Mouse (Mus musculus) effector memory CD4-positive, alpha-beta T cell, adult 7 months (primary cell): ENCODE results near the gene Olfr980. TPM values are rescaled to one million over a fixed set of nuclear protein-coding genes. Genes with fewer than 3 reads are reported as not detected.

Source experiments
- polyA plus RNA-seq: library from polyadenylated mRNA; unstranded; fragments of 100-300 nt; shearing (Covaris generic); gene quantifications from one replicate; pipeline ENCODE4 v1.2.1, GENCODE M21; 2017

Olfr980 gene
- 0.12 TPM for polyA plus RNA-seq

DNA sequence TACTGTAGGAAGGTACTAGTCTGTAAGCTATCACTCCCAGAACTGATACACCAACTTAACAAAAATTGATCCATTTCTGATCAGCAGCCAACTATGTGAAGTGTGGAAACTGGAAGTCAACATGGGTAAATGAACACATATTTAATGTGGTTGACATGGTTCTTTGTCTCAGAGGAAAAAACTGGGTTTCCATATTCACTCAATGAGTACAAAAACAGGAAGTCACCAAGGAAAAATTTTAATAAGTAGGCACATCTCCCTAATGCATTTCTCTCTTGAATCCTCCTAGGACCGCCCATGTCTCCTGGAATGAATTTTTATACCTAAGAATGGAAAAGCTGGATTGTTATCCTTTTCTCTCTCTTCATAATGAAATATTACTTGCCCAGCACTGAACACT lies at the start of gene Olfr980:
Olfr980 (minus strand) TSS at position 101 of the 400 bp plus-strand sequence.

DNA sequence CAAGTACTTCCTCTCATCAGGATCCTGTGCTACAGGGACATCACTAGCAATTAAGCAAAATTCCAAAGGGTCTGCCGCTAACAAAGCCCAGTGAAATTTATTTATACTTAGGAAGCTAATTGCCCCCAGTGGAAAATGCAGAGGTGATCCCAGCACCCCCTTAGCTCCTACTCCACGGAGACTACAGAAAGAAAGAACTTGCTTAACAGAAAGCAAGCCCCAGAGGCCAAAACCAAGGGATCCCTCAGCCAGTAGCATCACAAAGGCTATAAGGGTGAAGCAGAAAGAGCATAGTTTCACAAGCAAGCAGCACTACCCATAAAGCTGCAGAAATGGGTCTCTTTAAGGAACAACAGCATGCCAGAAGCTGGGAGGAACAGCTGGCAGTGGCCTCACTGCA lies 11.8 kb upstream of the Olfr980 start, which contains the start of gene Olfr981:
Olfr981 (plus strand) TSS at position 301 of the 400 bp plus-strand sequence.

DNA sequence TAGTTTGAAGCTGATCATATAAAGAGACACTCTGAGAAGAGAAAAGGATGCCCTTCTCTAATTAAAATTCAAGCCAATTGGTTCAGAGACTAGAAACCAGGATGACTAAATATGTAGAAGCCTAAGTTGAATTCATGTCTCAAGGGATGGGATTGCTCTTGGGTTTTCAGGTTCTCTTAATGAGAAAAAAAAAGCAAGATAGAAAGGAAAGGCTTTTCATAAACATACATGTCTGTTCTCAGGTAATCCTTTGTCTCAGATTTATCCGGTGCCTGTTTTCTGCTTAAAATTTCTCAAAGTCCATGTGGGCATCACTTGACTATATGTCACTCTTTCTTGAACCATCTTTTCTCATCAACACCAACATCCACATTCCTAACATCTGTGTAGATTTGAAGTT lies 6.0 kb downstream of the Olfr980 start, which contains the start of gene Olfr979:
Olfr979 (minus strand) TSS at position 101 of the 400 bp plus-strand sequence.

GRCm38 (mm10) chr9:39991813-39992212 lies 17.6 kb downstream of the Olfr980 start, which contains the start of gene Olfr978:
Gene Olfr978, plus strand, starts transcription at chr9:39992113.

DNA sequence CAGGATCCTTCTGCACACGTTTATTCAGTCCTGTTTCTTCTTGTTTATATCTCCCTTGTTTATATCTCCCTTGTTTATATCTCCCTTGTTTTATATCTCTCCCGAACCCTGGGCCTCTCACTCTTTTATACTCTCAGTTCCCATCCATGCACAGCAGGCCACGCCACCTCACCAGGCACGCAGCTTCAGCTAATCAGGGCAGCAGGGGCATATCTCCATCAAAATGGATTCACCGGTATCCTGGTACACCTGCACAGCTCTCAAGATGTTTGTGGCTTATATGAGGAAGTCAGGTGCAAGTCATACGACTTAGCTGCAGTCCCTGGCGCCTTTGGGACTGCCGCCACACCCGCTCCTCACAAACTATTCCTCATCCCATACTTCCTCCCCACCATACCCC lies 48.3 kb downstream of the Olfr980 start, which contains the start of gene Olfr976:
Olfr976 (minus strand) TSS at position 101 of the 400 bp plus-strand sequence.

Other genes starting within 250 kb of the Olfr980 start
- gene Olfr968, start 226.3 kb downstream of the Olfr980 start, polyA plus RNA-seq = not detected
- 0.55 TPM for gene Olfr969, start 218.6 kb downstream of the Olfr980 start, polyA plus RNA-seq
- gene Olfr970, start 200.7 kb downstream of the Olfr980 start, polyA plus RNA-seq = not detected
- gene Olfr971, start 172.7 kb downstream of the Olfr980 start, polyA plus RNA-seq = not detected
- gene Olfr972, start 143.2 kb downstream of the Olfr980 start, polyA plus RNA-seq = not detected
- gene Olfr229, start 102.2 kb downstream of the Olfr980 start, polyA plus RNA-seq = not detected
- 0.24 TPM for gene Olfr974, start 72.1 kb downstream of the Olfr980 start, polyA plus RNA-seq
- gene Olfr975, start 57.5 kb downstream of the Olfr980 start, polyA plus RNA-seq = not detected
- gene Olfr976, start 48.4 kb downstream of the Olfr980 start, polyA plus RNA-seq = not detected
- gene Olfr978, start 17.5 kb downstream of the Olfr980 start, polyA plus RNA-seq = 0.49 TPM
- not detected for gene Olfr979, start 6.1 kb downstream of the Olfr980 start, polyA plus RNA-seq
- not detected for gene Olfr981, start 11.9 kb upstream of the Olfr980 start, polyA plus RNA-seq
- 0.55 TPM for gene Olfr982, start 64.2 kb upstream of the Olfr980 start, polyA plus RNA-seq
- not detected for gene Olfr983, start 84.0 kb upstream of the Olfr980 start, polyA plus RNA-seq
- gene Olfr984, start 104.6 kb upstream of the Olfr980 start, polyA plus RNA-seq = not detected
- gene Olfr985, start 120.6 kb upstream of the Olfr980 start, polyA plus RNA-seq = not detected
- gene Tmem225, start 138.5 kb upstream of the Olfr980 start, polyA plus RNA-seq = 0.39 TPM
- gene Olfr986, start 171.3 kb upstream of the Olfr980 start, polyA plus RNA-seq = 0.11 TPM
- 1.2 TPM for gene Zfp202, start 182.7 kb upstream of the Olfr980 start, polyA plus RNA-seq